Mouse (Mus musculus) hindbrain, embryonic 10.5 days (tissue): Measurements from ENCODE around the gene Gm3336. TPM values are rescaled to one million over a fixed set of nuclear protein-coding genes. Genes with fewer than 3 reads are reported as not detected.

Source experiments
- DNase-seq: peaks from one replicate; pipeline ENCODE4 v3.0.0-alpha.2; 2017; ENCODE audit warnings: low spot score
- H3K27ac ChIP-seq: fragments of 300-500 bp; sonication (generic); 2 replicates; pipeline ENCODE4 v1.5.1; 2016; ENCODE audit warnings: mild to moderate bottlenecking, moderate library complexity
- H3K27me3 ChIP-seq: fragments of 300-500 bp; sonication (generic); 2 replicates; pipeline ENCODE4 v1.6.1; 2016; ENCODE audit warnings: mild to moderate bottlenecking; ENCODE audit not compliant: poor library complexity, insufficient read depth, severe bottlenecking
- H3K36me3 ChIP-seq: fragments of 300-500 bp; sonication (generic); 2 replicates; pipeline ENCODE4 v1.6.1; 2016; ENCODE audit warnings: mild to moderate bottlenecking, moderate library complexity
- H3K4me1 ChIP-seq: fragments of 300-500 bp; sonication (generic); replicated peaks from 2 replicates; pipeline ENCODE4 v1.6.1; 2016; ENCODE audit warnings: mild to moderate bottlenecking
- H3K4me3 ChIP-seq: fragments of 300-500 bp; sonication (generic); 2 replicates; pipeline ENCODE4 v1.5.1; 2016; ENCODE audit warnings: mild to moderate bottlenecking, moderate library complexity
- H3K9me3 ChIP-seq: fragments of 300-500 bp; sonication (generic); 2 replicates; pipeline ENCODE4 v1.6.1; 2016; ENCODE audit warnings: mild to moderate bottlenecking, moderate library complexity
- WGBS: fragments of 180-500 bp; shearing (Covaris S2); methylation state at CpG from one replicate; pipeline ENCODE4 v1.1.7; 2016; 5-methylcytosine and 5-hydroxymethylcytosine counted together
- polyA plus RNA-seq: library from polyadenylated mRNA; unstranded; fragments of >200 nt; fragmentation: Nextera tagmentation; extraction: Ambion mirVana; gene quantifications from 2 replicates; pipeline ENCODE4 v1.2.1, GENCODE M21; 2016

Gm3336 gene
- polyA plus RNA-seq, 1 experiment from 2014 or later: not detected

DNA sequence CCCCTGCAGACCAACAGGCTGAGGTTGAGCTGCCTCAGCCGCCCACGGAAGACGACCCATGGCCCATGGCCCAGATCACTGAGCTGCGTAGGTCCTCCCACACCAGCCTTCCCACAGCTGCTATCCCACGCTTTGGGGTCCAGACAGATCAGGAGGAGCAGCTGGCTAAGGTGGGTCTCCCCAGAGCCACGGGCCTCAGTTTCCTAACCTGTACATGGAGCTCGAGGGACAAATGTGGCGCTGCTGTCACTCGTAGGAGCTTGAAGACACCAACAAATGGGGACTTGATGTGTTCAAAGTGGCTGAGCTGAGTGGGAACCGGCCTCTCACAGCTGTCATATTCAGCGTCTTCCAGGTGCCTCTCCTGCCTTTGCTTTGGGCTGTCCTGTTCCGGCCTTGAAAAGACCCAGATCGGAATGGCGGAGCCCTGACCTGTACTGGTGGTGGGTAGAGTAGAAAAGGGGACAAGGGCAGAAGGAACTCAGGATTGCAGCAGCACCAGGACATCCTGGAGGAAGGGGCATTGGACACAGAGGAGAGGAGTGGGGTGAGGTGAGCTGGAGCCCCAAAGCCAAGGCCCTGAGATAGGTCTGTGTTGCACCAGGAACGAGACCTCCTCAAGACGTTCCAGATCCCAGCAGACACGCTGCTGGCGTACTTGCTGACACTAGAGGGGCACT, 29.0 kb downstream of the Gm3336 start:
- 84% methylated on average over 18 of the region's 18 CpGs for WGBS
- peaks cover 23% of the 10 kb centered on the region for H3K4me1 ChIP-seq
- H3K36me3 ChIP-seq: no peaks in the 10 kb centered on the region
- peaks cover 80% of the 10 kb centered on the region for H3K27me3 ChIP-seq
- DNase-seq: no peak
- no peaks in the 10 kb centered on the region for H3K9me3 ChIP-seq
- H3K4me3 ChIP-seq: no peak overlapping the region
- no peak overlapping the region for H3K27ac ChIP-seq

DNA sequence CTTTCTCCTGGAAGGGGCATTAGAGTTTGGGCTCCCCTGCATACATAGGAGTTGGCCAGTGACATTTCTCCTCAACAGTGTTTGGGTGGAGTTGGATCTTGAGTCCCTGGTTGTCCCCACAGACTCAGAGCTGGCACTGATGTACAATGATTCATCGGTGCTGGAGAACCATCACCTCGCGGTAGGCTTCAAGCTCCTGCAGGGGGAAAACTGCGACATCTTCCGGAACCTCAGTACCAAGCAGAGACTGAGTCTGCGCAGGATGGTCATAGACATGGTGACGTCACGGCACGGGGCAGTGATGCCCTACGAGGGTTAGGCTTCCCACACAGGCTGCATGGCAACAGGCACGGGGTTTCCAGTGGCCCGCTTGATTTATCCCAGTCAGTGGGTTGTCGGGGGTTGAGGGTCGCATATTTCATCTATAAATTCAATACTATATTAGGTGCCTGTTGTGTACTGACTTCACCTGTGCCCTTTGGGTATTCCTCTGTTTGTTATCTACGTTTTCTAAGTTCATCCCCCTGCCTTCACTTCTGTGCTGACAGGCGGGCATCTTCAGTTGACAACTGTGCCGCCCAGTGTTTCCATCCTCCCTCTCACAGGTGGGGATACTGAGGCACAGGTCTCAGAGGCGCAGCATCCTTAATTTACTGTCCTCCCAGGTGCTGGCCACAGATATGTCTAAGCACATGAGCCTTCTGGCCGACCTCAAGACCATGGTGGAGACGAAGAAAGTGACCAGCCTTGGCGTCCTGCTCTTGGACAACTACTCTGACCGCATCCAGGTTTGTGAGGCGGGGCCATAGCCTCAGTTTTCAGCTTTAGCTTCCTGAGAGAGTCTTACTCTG, 30.1 kb downstream of the Gm3336 start:
- no peak overlapping the region for H3K27ac ChIP-seq
- H3K27me3 ChIP-seq: peaks cover 69% of the 10 kb centered on the region
- WGBS: 89% methylated on average over 23 of the region's 23 CpGs
- peaks cover 24% of the 10 kb centered on the region for H3K4me1 ChIP-seq
- DNase-seq: no peak
- H3K9me3 ChIP-seq: no peaks in the 10 kb centered on the region
- no peaks in the 10 kb centered on the region for H3K36me3 ChIP-seq
- H3K4me3 ChIP-seq: no peak overlapping the region

DNA sequence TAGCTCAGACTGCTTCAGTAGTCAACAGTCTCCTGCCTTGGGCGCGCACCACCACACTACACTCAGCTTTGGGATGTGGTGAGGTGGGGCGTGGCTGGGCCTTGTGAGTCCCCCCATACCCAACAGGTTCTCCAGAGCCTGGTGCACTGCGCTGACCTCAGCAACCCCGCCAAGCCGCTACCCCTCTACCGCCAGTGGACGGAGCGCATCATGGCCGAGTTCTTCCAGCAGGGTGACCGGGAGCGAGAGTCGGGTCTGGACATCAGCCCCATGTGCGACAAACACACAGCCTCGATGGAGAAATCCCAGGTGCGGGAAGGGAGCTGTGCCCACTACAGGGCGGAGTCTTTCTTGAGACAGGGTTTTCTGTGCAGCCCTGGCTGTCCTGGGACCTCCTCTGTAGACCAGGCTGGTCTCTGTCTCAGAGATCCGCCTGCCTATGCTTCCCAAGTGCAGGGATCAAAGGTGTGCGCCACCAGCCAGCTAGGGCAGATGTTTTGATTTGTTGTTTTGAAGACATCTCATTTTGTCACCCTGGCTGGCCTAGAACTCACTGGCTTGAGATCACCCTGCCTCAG, 30.8 kb downstream of the Gm3336 start:
- Histone ChIP-seq H3K27ac (no peak overlapping the region), H3K4me3 (no peak overlapping the region), H3K36me3 (no peaks in the 10 kb centered on the region), H3K4me1 (peaks cover 20% of the 10 kb centered on the region), H3K27me3 (peaks cover 61% of the 10 kb centered on the region), H3K9me3 (no peaks in the 10 kb centered on the region)
- 83% methylated on average over 19 of the region's 19 CpGs for WGBS
- DNase-seq: no peak

DNA sequence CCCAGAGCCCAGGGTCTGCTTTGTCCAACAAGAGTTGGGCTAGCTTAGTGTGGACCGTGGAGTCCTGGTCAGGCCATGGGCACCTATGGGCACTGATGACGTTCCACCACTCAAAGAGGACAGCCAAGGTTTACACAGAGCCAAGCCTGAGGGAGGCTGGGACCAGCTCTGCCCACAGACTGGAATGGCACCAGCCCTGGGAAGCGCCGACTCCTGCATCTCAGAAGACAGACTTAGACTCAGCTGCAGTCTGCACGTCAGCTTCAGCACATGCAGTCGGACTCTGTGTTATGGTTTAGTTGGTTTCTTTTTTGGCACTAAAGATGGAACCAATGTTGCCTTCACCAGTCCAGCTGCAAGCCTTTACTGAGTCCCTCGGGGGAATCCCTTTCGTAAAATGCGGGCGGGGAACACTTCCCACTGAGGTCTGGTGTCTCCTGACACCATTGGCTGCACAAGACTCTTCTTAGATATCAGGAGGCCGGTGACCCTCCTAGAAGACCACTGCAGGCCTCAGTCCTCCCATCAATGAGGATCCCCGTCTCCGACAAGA, 31.9 kb downstream of the Gm3336 start:
- Histone ChIP-seq H3K4me3 (no peak overlapping the region), H3K9me3 (no peaks in the 10 kb centered on the region), H3K27me3 (peaks cover 54% of the 10 kb centered on the region), H3K4me1 (peaks cover 27% of the 10 kb centered on the region), H3K36me3 (no peaks in the 10 kb centered on the region), H3K27ac (no peak overlapping the region)
- WGBS: 85% methylated on average over 13 of the region's 13 CpGs
- no peak for DNase-seq

DNA sequence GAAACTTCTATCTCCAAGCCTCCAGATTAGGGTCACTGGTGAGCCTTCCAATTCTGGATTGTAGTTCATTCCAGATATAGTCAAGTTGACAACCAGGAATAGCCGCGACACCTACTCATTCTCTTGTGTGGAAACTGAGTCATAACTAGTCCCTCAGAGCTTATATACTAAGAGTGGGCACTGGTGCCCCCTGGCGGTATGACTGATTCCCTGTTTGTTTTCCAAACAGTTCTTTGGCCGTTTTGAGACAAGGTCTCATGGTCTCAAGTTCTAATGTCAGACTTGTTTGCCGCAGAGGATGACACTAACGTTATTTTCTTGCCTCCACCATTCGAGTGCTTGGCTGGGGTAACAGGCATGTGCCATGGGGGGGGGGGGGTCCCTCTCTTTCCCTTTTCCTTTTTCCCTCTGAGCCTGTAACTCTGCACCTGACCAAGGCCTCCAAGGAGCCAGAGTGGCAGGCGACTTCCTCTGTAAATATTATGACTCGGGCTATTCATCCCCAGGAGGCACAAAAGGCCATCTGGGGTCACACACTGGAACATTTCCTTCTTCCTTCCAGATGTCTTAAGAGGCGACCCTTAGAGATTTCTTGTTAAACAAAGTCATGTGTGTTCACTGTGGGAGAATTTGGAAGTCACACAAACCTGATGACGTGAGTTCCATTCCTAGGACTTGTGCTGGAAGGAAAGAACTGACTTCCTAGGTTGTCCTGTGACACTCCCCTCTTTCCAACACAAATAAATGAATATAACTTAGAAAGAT, 33.8 kb downstream of the Gm3336 start:
- 38% methylated on average over 11 of the region's 11 CpGs for WGBS
- H3K4me3 ChIP-seq: no peak overlapping the region
- peaks cover 49% of the 10 kb centered on the region for H3K27me3 ChIP-seq
- H3K36me3 ChIP-seq: peaks cover 11% of the 10 kb centered on the region
- no peaks in the 10 kb centered on the region for H3K9me3 ChIP-seq
- peaks cover 36% of the 10 kb centered on the region for H3K4me1 ChIP-seq
- DNase-seq: peak; percentile 71
- H3K27ac ChIP-seq: peak overlapping the region; percentile 24; the same call in 1 of the 2 replicates

DNA sequence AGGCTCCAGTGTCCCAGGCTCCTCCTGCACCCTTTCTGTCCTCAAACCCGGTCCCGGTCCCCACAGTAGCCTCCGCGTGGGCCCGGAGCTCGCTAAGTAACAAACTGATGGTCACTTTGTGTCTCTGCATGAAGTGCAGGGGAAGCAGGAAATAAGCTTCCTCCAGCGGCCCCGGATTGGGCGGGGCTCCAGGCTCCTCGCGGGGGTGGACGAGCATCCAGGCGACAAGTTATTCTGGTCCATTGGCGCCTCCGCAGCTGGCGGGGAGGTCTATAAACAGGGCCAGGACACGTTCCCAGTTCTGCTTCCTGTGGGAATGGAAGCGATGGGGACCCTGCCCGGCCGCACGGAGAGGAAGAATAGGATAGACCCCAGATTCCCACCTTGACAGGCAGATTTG, 34.8 kb downstream of the Gm3336 start:
- Histone ChIP-seq H3K36me3 (peaks cover 21% of the 10 kb centered on the region), H3K9me3 (no peaks in the 10 kb centered on the region), H3K27ac (peak overlapping the region; percentile 24), H3K4me3 (peak overlapping the region; percentile 27; the same call in 1 of the 2 replicates), H3K27me3 (peaks cover 39% of the 10 kb centered on the region), H3K4me1 (peaks cover 41% of the 10 kb centered on the region)
- peak; percentile 33 for DNase-seq
- WGBS: 30% methylated on average over 21 of the region's 21 CpGs

DNA sequence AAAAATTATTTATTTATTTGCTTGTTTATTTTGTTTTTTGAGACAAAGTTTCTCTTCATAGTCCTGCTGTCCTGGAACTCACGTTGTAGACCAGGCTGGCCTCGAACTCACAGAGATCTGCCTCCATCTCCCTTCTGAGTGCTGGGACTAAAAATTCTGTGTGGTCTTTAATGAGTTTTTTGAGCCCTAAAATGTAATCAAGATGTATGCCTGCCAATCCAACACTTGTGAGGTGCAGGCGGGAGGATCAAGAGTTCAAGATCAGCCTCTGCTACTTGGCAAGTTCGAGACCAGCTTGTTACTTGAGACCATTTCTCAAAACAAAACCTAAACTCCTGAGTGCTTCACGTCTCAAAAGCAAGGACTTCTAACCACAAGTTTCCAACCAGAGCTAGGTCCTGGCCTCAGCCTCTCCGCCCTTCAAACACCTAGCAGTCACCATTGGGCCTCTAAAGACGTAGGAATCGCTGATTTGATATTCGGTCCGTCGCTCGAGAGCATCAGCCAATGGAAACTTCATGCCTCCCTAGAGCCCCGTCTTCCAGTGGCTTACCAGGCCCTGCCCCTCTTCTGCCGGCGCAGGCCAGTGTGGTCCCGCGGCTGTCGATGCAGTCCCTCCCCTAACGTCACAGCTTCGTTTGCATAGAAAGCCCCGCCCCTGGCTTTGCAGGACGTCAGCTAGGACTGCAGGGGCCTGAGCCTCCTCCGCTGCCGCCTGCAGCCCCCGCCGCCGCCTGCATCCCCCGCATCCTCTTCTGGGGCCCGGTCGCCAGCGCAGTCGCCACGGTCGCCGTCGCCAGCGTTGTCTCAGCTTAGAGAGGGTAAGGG, 35.9 kb downstream of the Gm3336 start, which contains the start of gene Rab3a:
Gene Rab3a, plus strand, starts transcription at position 637 of the 828 bp plus-strand sequence.
- no peaks in the 10 kb centered on the region for H3K9me3 ChIP-seq
- H3K27me3 ChIP-seq: peaks cover 28% of the 10 kb centered on the region
- peaks cover 27% of the 10 kb centered on the region for H3K36me3 ChIP-seq
- WGBS: 8% methylated on average over 37 of the region's 37 CpGs
- peaks cover 52% of the 10 kb centered on the region for H3K4me1 ChIP-seq
- H3K27ac ChIP-seq: peak within 1 kb of the TSS; percentile 85
- peak within 1 kb of the TSS; percentile 69 for H3K4me3 ChIP-seq
- peak; percentile 97 for DNase-seq

DNA sequence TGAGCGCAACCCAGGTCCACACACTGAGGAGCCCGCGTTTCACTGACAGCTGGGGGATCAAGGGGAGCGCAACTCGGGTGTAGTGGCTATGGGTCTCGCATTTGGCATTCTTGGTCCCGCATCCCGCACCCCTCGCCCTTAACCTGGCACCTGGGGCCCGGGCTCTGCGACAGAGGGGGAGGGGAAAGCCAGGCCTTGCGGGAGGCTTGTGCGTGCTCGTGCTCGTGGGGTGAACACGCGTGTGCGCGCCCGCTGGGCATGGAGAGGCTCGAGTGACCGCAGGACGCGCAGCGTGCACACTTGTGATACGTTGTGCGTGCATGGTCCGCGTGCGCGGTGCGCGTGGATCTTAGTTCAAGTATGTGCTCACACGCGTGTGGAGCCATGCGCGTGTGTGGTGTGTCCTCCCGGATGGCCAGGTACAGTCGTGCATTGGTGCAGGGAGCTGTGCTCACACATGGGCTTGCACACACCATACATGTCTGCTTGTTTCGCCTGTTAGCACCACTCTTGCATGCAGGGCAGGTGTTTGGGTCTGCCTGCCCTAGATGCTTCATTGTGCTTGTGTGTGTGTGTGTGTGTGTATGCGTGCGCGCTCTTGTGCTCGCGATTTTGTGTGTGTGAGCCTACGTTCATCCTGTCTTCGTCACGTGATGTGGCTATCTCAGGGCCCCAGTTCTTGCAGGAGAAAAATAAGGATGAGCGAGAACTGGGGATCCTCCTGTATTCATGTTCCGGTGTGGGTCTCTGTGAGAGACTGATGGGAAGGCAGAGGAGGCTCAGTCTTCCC, 36.7 kb downstream of the Gm3336 start:
- H3K27ac ChIP-seq: peak overlapping the region; percentile 85
- H3K4me3 ChIP-seq: peak overlapping the region; percentile 69
- H3K27me3 ChIP-seq: peaks cover 20% of the 10 kb centered on the region
- no peak for DNase-seq
- peaks cover 60% of the 10 kb centered on the region for H3K4me1 ChIP-seq
- 19% methylated on average over 50 of the region's 50 CpGs for WGBS
- peaks cover 27% of the 10 kb centered on the region for H3K36me3 ChIP-seq
- H3K9me3 ChIP-seq: no peaks in the 10 kb centered on the region

DNA sequence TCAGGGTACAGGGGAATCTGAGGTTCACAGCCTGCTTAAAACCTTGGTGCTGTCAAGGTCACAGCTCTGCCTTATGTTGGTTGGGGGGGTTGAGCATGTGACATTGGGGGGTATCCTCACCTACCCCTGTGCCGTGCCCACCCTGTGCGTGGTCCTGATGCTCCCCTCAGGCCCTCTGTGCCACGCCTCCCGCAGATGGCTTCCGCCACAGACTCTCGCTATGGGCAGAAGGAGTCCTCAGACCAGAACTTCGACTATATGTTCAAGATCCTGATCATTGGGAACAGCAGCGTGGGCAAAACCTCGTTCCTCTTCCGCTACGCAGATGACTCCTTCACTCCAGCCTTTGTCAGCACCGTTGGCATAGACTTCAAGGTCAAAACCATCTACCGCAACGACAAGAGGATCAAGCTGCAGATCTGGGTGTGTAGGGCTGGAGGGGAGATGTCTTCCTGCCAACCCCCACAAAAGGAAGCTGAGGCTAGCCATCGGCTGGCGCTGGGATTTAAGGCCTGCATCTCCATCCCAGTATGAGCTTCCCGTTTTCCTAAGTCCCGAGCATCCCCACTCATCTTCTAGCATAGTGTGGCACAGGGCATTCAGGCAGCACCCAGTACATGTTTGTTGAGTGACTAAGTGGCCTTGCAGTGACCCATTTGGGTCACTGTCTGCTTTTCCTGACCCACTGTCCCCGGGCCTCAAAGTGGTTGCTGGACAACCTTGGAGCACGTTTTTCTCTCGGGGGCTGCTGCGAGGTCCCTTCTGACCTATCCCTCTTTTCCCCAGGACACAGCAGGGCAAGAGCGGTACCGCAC, 37.5 kb downstream of the Gm3336 start:
- Histone ChIP-seq H3K9me3 (no peaks in the 10 kb centered on the region), H3K27me3 (peaks cover 18% of the 10 kb centered on the region), H3K4me3 (peak overlapping the region; percentile 69), H3K36me3 (peaks cover 27% of the 10 kb centered on the region), H3K27ac (0 out of 2 replicates have a peak overlapping the region, but pooled peaks have one; percentile 85), H3K4me1 (peaks cover 67% of the 10 kb centered on the region)
- DNase-seq: no peak
- 84% methylated on average over 24 of the region's 24 CpGs for WGBS

DNA sequence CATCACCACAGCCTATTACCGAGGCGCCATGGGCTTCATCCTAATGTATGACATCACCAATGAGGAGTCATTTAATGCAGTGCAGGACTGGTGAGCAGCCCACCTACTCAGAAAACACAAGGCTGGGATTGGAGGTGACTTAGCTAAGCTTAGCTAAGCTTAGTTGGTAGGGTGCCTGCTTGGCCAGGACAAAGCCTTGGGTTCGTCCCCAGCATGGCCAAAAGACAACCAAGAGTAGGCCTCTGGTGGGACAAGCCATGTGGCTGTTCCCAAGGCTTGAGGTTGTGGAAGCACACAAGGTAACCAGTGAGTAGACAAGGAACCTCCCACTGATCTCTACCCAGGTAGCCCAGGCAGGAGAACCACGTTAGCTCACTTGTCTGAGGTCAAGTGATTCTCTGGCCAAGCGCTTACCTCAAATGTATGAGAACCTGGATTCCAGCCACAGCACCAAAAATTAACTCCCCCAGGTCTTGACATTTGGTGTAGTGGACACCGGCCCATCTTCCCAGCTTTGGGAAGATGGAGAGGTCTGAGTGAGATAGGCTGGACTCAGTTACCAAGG, 38.2 kb downstream of the Gm3336 start:
- H3K27ac ChIP-seq: no peak overlapping the region
- no peak overlapping the region for H3K4me3 ChIP-seq
- peaks cover 27% of the 10 kb centered on the region for H3K36me3 ChIP-seq
- peaks cover 72% of the 10 kb centered on the region for H3K4me1 ChIP-seq
- H3K9me3 ChIP-seq: no peaks in the 10 kb centered on the region
- H3K27me3 ChIP-seq: peaks cover 18% of the 10 kb centered on the region
- DNase-seq: no peak
- 91% methylated on average over 6 of the region's 6 CpGs for WGBS
